Mouse (Mus musculus) T-cell, adult 2 months (primary cell): ENCODE measurements around the gene Mrps17.
"Not testable (repeated sequence)": the region's sequence is repeated elsewhere in the genome, so short reads cannot be mapped to it uniquely, and the experiment has no call there.

ENCODE experiments used
- DNase-seq: peaks from one replicate; pipeline ENCODE4 v3.0.0; 2022; ENCODE audit warnings: low spot score

The Mrps17 gene

GRCm38 (mm10) chr5:129715326-129715861 lies at the start of gene Mrps17:
Gene Mrps17, plus strand, starts transcription at chr5:129715497.
- peak; percentile 89 for DNase-seq

DNA sequence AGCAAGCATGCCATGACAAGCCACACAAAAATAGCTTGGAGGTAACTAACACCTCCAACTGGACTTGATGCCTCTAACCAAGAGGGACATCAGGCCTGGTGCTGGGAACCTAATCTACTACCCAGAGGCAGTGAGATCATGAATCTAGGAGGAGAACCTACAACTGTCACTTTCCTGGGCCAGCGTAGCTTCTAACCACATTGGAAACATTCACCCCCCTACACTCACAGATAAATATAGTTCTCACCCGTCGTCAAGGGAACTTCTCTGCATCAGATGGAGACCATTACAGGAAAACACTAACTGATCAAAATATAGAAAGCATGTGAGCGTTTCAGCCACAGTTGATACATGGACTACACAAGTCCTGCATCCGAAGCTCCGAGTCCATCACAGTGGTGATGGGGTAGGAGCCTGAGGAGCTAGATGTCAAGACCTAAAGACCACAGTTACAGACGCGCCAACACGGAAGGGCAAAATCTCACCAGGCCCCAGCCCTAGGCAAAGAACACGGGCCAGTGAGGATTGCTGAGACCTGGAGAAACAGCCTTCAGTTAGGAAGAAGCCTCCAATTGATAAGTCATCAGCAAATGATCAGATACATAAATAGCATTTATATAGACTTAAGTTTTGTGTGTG lies 48.9 kb upstream of the Mrps17 start:
- DNase-seq, result no peak

DNA sequence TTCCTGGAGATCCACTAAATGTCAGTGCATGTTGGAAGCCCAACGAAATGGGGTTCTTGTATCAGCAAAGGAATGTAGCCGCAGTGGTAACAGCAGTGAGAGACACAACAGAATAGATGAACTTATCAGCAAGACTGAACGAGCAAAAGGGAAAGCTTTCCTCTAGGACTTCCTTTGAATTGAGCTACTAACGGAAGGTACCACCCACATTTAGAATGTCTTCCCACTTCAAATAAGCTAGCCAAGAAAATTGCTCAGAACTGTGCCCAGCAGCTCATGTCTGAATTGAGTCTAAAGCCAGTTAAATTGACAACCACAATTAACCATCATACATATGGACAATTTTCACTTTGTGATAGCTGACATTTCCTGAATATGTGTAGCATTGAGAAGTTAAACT lies 47.4 kb upstream of the Mrps17 start:
- no peak for DNase-seq

- DNase-seq, result no peak
Observed at GRCm38 (mm10) chr5:129669453-129670035, 45.8 kb upstream of the Mrps17 start.

DNA sequence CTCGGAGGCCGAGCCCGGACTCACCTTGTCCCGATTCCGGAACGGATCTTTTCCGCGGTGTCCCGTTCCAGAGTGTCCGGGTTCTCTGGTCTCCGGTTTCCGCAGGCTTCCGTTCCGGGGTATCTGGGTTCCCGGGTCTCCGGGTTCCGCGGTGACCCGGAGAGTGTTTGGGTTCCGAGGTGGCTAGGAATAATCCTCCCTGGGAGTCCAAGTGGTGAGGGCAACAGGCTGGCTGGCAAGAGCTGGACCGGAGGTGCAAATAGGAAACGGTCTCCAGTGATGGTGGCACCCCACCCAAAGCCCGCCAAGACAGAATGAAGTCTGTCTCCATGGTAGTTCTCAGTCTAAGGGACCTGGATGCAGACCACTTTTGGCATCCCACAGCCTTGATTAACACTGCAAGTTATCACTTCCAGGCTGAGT lies 45.2 kb upstream of the Mrps17 start, which contains the start of gene Zfp11:
Zfp11 (minus strand) TSS at position 64 of the 423 bp plus-strand sequence.
- DNase-seq, result peak; percentile 64

DNA sequence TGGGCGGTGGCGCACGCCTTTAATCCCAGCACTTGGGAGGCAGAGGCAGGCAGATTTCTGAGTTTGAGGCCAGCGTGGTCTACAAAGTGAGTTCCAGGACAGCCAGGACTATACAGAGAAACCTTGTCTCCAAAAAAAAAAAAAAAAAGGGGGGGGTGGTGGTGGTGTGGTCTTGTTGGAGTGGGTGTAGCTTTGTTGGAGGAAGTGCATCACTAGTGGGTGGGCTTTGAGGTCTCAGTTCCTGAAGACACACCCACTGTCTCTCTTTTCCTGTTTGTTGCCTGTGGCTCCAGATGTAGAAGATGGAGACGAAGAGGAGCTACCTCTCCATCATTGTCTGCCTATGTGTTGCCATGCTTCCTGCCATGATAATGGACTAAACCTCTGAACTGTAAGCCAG lies 30.2 kb upstream of the Mrps17 start:
- DNase-seq, result not testable (repeated sequence)

DNA sequence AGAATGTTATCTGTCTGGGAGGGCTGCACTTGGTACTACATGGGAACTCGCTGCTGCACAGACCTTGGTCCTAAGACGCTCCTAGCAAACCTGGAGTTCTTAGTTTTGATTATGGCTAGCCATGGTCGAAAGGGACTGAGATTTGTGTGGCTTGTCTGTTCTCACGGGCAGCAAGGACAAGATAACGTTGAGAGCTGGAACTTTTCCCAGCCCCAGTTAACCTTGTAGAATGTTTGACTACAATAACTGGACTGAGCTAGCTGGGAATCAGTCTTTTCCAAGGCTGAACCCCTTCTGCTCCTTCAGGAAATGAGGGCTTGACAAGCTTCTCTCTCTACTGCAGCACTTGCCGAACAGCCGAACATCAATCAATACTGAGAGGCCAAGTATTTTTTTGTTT lies 27.7 kb upstream of the Mrps17 start:
- DNase-seq, result no peak

DNA sequence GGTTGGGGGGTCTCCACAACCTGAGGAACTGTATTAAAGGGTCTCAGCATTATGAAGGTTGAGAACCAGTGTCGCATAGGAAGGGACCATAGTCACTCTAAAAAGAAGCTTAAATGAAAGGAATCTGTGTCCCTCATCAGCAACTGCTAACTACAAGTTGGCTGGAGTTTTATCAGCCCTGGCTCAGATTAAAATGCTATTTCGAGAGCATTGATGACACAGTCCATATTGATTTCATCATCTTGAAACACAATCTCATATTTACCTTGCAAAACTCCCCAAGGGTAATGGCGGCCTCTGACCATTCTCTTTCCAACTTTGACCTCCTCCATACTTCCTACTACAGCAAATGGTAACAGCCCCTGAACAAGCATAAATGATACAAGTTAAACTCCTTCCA lies 24.8 kb upstream of the Mrps17 start:
- no peak for DNase-seq

DNA sequence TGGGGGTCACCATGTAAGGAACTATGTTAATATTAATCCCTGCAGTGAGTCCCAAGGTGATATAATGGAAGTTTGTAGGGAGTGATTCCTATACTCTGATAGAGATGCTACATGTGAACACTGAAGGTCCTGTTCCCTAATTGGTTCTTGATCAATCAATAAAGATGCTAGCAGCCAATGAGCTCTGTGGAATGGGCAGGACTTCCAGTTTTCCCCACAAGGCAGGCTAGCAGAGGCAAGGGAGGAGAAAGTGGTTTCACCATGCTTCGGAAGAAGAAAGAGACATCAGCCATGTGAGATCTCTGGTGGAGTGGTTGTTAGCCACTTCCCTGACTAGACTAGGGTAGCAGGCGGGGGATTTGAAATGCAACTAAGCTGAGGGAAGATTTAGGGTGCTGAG lies 14.8 kb upstream of the Mrps17 start:
- DNase-seq, result no peak

DNA sequence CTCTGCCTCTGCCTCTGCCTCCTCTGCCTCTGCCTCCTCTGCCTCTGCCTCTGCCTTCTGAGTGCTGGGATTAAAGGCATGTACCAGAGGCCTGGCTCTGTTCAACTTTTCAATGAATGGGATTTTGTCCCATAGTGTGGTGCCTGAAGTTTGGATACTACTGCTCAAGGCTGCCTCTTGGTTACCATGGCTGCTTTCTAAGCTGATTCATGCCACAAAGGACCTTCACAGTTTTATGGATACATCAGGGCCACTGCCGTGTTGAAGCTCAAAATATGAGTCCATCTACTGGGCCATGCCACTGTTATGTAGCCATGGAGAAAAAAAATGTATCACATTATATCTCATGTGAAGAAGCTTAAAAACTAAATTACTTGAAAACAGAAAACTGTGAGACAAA lies 13.6 kb upstream of the Mrps17 start:
- DNase-seq, result no peak

DNA sequence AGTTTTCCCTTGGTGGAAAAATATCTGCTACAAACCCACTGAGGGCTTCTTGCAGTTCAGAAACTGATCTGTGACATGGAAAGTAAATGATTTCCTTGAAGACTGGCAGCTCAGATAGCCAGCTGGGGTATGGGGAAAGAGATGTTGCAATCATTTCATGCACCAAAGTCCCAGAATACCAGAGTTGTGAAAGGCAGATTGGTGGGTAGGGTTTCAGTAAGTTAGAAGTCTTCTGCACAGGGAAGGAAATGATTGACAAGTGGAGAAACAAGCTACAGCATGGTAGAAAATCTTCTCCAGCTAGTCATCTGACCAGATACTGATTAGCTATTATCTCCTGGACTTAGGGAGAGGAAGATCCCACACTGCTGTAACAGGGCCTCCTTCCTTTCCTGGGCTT lies 11.9 kb upstream of the Mrps17 start:
- DNase-seq, result no peak

DNA sequence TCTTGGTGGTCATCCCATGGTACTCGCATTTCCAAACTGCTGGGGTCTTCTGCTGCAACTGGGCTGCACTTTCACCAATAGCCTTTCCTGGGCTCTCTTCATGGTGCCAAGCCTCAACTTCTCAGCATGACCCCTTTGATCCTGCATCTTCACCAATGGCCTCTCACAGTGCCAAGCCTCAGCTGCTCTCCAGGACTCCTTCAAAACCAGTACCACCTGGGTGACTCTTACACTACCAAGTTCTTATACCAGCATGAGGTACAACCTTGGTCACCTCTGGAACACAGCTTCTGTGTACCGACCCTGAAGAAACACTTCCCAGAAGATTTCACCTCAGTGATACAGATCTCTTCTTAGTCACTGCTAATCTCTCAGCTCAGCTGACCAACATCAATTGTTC lies 6.9 kb upstream of the Mrps17 start, which contains the start of gene Sept14:
Sept14 (minus strand) TSS at position 101 of the 400 bp plus-strand sequence.
- no peak for DNase-seq

DNA sequence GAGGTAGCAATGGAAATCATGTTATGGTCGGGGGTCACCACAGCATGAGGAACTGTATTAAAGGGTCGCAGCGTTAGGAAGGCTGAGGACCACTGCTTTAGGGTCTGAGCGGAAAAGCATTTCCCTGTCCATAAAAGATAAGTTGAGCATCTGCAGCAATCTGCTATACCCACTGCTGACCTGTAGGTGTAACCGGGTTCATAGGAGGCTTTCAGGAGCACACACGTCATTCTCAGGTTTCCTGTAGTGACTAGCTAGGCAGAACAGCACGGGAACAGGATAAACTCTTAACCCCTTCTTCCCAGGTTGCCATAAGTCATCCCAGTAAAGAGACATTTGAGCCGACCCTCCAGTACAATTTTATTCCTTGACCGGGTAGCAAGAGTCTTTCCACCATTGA lies 1.7 kb downstream of the Mrps17 start:
- DNase-seq, result no peak

- no peak for DNase-seq
Observed at GRCm38 (mm10) chr5:129720176-129720575, 4.9 kb downstream of the Mrps17 start.

DNA sequence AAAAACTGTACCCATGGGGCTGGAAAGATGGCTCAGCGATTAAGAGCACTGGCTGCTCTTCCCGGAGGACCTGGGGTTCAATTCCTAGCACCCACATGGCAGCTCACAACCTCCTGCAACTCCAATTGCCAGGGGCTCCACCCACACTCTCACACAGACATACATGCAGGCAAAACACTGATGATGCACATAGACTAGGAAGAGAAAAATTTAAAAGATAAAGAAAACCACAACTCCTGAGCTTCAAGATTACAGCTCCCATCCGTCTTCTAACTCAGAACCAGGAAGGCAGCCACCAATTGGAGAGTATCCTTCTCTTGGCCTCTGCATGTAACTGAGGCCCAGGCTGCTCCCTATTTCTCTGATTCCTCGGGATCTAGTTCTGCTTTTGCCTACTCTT lies 9.0 kb downstream of the Mrps17 start:
- DNase-seq, result no peak

DNA sequence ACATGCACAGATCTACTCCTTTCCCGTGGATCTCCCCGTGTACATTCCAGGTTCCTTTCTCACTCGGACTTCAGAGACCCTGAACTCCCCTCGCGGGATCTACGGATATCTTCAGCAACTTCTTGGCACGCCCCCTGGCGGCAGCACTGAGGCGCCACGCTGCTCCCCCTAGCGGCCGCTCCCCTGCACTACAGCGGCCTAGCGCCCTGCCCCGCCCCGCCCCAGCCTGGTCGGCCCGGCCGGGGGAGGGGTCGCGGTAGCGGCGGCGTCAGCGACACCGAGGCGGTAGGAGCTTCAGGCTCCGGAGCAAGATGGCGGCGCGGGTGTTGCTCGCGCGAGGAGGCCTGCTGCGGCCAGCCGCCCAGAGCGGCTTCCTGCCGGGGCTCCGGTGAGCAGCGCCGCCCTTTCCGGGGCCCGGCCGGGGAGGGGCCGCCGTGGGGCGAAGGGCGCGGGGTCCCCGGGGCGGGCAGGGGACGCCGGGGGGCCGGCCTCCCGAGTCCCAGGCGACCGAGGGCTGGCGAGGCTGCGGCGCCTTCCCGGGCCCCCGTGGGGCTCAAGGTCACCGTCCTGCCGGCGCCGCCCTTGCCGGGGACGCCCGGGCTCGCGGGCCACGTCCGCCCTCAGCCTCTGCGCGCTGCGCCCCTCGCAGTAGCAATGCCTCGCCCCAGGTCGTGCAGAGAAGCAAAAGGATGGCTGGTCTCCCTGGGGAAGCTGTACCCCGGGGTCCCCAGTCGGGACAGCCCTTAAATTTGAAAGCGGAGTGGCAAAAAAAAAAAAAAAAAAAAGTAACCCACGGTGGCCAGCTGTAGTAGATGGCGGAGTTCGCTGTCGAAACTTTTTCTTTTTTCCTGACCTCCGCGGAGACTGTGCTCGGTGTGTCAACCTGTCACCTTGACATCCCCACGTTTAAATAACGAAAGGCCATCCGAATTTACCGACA lies 9.8 kb downstream of the Mrps17 start, which contains the start of gene Nipsnap2:
Nipsnap2 (plus strand) TSS at position 230 of the 940 bp plus-strand sequence.
- peak; percentile 88 for DNase-seq

DNA sequence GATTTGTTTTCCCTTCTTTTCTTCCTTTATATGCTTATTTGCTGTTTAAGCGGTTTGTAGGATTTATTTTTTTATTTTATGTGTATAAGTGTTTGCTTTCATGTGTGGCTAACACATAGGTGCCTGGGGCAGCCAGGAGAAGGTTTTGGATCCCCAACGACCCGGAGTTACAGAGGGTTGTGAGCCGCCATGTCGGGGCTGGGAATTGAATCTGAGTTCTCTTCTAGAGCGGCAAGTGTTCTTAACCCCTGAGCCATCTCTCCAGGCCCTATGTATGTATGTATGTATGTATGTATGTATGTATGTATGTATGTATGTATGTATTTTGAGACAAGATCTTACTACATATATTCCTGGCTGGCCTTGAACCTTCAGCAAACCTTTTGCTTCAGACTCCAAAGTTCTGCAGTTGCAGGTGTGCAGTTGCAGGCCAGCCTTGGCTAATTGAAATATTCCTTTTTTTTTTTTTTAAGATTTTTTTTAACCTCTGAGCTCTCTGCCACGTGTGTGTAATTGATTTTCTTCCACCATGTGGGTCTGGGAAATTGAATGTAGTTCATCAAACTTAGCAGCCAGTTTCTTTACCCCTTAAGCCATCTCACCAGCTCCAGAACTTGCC lies 10.6 kb downstream of the Mrps17 start:
- peak; percentile 11 for DNase-seq

GRCm38 (mm10) chr5:129726784-129727183 lies 11.5 kb downstream of the Mrps17 start:
- no peak for DNase-seq

DNA sequence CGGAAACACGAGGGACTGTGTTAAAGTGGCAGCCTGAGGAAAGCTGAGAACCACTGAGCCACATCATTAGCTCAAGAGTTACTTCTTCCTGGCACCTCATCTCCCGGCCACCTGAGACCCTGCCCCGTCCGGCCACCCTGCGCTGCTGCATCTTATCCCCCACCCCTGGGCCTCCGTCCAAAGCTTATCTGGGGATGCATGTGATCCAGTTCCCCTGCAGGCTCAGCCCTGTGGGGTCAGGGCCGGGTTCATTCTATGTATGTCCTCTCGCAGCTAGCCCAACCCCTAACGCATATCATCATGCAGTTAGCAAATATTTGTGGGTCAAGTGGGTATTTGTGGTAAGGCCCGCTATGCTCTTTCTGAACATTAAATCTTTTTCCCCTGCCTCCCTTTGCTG lies 14.0 kb downstream of the Mrps17 start:
- no peak for DNase-seq

DNA sequence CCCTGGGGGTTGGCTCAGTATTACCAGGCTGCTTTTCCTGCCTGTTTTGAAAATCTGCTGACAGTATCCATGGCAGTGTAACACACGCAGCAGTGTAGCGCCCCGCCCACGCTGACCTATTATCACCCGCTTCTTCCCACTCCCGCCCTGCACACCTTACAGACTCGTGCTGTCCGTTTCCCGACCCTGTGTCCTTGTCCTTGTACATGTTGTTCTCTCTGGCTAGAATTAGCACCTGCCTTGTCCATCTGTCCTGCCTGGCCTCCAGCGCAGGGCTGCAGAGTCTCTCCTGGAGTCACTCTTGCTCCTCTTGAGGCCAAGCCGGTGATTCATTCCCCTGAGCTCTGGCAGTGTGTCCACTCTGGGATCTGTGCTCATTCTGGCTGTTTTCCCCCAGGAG lies 15.0 kb downstream of the Mrps17 start:
- no peak for DNase-seq

DNA sequence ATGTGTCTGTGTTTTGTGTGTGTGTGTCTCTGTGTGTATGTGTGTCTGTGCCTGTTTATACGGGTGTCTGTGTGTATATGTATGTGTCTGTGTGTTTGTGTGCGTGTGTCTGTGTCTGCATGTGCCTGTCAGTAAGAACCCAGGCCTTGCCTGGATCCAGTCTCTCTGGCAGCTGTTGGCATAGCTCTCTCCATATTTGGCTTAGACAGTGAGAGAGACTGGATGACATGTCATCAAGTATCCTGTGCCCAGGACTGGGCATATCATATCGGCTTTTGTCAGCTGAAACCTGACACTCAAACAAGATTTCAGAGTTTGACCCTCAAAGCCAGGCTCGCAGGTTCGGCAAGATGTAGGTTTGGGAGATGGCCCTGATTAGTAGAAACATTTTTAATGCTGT lies 15.7 kb downstream of the Mrps17 start:
- DNase-seq, result no peak

DNA sequence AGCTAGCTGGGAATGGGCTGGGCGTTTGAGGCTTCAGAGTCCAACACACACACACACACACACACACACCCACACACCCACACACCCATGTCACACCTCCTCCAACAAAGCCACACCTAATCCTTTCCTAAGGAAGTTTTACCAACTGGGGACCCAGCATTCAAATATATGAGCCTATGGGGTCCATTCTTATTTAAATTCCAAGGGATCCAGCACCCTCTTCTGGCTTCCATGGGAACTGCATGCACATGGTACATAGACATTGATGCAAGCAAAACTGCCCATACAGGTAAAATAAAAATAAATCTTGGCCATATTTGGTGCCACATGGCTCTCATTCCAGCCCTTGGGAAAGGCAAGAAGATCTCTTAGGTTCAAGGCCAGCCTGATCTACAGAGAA lies 25.7 kb downstream of the Mrps17 start:
- peak; percentile 7 for DNase-seq
